Mouse (Mus musculus): Measurements from ENCODE around the gene Bmi1.

Gene Bmi1

DNA sequence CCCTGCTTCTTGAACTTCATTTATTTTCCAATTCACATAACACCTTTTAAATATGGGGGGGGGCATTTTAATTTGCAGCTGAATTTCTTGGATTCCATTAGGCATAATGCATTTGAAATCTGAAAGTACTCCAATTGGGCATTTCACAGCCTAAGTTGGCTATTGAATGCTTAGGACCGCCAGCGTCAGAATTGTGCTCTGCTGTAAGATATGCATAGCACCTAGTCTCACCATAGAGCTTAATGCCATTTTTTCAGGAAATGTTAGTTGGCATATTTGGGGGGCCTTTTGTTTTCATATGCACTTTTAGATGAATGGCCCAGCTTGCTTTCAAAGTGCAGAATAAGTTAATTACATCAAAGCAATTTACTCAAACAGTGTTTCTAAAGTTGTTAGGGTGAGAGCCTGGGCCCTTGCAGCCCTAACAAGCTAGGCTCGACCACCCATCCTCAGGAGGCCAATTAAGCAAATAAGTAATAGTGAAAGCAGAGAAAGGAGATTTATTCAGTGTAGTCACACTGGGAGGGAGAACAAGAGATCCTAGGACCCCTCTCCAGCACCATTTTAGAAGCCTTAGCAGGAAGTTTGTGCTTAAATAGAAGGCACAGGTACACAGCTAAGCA, 45.5 kb downstream of the Bmi1 start:
- no peak for DNase-seq (ENCODE audit: low spot score in 2 of 2)

DNA sequence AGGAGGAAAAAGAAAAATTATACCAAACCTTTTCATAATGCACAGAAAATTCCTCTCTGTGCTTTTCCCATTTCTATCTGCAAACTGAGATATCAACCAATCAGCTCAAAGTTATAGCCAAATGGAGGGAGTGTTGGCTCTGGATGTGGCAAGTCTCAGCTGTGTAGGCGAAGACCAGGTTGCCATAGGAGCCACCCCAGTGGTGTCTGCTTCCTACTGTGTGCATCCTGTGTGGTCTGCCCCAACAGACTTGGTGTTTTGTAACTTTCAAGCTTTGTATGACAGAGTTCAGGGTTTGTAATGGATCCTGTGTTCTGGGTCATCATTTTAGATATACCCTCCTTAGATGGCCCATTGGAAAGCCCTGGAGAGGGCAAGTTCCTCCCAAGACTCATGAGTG, 47.6 kb downstream of the Bmi1 start:
- DNase-seq (ENCODE audit: low spot score in 2 of 2): no peak

DNA sequence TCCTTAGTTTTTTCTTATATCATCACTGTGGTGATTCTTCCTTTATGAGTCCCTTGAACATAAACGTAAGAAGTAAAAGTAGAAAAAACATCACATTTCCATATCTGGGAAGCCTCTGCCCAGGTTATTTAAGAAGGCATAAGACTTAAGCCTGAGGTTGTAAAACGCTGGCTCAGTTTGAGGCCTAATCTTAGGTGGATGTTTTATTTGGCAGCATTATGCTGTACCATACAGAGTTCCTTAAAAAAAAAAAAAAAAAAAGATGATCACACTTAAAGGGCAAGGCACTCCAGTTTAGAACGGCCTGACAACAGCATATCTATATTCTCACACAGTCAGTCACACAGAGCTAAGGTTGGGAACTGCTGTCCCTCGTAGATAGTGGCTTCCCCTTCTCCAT, 49.1 kb downstream of the Bmi1 start:
- DNase-seq (ENCODE audit: low spot score in 2 of 2): no peak

DNA sequence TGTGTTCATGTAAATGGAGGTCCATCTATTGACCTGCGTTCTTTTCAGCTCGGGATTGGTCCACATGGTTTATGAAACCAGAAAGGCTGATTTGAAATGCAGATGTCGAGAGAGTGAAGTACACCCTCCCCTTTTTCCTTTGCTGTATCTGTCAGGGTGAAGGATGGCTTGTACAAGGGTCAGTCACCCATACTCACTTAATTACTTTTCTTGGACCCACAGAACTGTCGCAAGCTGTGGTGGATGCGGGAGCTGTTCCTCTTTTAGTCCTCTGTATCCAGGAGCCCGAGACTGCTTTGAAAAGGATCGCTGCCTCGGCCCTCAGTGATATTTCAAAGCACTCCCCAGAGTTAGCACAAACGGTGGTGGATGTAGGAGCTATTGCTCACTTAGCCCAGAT, 54.9 kb downstream of the Bmi1 start:
- DNase-seq (ENCODE audit: low spot score in 2 of 2): no peak

DNA sequence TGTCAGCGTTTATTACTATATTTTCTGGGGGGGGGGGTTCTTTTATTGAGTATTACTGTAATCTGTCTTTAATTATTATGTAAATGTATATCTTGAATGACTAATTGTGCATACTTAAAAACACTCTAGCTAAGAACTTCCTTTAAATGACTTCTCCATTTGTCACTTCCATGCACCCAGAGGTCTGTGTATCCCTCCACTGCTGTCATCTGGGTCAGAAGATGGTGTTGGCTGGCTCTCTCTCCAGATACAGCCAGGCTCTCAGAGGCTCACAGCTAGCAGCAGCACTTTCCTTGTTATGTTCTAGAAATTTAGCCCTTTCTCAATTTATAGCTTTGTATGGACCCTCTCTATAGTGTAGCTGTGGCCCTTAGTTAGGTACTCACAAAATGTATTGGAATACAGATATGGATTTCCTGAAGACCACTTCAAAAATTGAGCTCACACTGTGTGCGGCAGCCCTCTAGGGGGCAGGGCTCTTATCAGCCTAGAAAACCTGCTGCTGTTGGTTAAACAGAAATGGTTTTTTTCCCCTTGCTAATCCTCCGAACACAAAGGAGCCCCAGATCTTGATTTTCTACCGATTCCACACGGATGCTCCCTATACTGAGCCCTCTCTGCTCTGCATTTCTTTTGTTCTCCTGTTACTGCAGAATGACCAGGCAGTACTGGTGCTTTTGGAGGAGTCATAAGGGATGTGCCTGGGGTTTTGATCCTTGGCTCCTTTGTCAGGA, 57.7 kb downstream of the Bmi1 start:
- DNase-seq (ENCODE audit: low spot score in 2 of 2): no peak
